Mouse (Mus musculus): ENCODE results near the gene Adgra1. TPM values are rescaled to one million over a fixed set of nuclear protein-coding genes. Genes with fewer than 3 reads are reported as not detected.

Gene Adgra1
- polyA plus RNA-seq, 1 experiment from 2014 or later: 0.08 TPM

DNA sequence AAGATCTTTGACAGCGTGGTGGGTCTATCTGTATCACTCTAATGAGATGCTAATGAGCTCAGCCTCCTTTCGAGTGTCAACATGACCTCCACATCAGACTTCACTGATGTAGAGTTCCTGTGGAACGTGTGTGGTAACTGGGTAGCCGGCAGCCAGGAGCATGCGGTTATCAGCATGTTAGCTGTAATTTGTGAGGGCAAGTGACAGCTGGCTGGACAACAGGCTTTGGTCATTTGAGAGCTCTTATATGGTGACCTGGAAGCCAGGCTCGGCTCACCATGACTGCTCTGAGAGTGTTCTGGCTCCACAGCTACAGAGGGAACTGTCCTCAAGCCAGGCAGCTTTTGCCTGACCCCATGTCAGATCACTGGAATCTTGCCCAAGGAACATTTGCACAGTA, 8.4 kb downstream of the Adgra1 start:
- no peaks in the 10 kb centered on the region for H3K9me3 ChIP-seq (ENCODE audit: control insufficient read depth, low read length)
- no peaks in the 10 kb centered on the region for H3K36me3 ChIP-seq (ENCODE audit: control insufficient read depth, insufficient read depth, low read length)
- no peak overlapping the region for H3K9ac ChIP-seq (ENCODE audit: low read depth, low read length)
- no peak overlapping the region for H3K4me2 ChIP-seq
- H3K27me3 ChIP-seq (replicated peaks; ENCODE audit: control insufficient read depth, insufficient read depth, low read length): no peaks in the 10 kb centered on the region
- ATAC-seq (replicated peaks; ENCODE audit: low FRiP score) (no peak), DNase-seq (ENCODE audit: low spot score) (no peak)
- H3K4me1 ChIP-seq (replicated peaks; ENCODE audit: control insufficient read depth, insufficient read depth, low read length): no peaks in the 10 kb centered on the region
- WGBS: 52% methylated on average over 6 of the region's 6 CpGs
- no peak overlapping the region for H3K27ac ChIP-seq (ENCODE audit: low read depth, low read length)
- no peak overlapping the region for H3K4me3 ChIP-seq (ENCODE audit: low read depth, low read length)

DNA sequence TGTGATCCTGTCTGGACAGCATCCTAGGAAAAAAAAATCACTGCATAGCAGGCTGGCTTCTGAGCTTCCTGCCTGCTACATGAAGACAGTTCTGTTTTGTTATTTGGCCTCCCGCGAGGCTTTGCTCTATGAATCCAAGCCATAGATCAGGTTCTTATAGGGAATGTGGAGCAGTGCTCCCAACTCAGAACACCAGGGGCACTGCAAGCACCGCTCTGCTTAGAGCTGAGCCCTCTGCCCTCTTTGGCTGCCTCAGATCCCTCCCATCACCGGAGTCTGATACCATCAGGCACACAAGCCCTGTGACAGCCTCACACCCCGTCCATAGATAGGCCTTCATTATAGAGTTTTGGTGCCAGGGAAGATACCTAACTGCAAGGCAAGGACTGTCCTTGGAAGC, 9.2 kb downstream of the Adgra1 start:
- 59% methylated on average over 5 of the region's 5 CpGs for WGBS
- Histone ChIP-seq H3K27ac (ENCODE audit: low read depth, low read length) (no peak overlapping the region), H3K27me3 (replicated peaks; ENCODE audit: control insufficient read depth, insufficient read depth, low read length) (no peaks in the 10 kb centered on the region), H3K4me3 (ENCODE audit: low read depth, low read length) (no peak overlapping the region), H3K9me3 (ENCODE audit: control insufficient read depth, low read length) (no peaks in the 10 kb centered on the region), H3K9ac (ENCODE audit: low read depth, low read length) (no peak overlapping the region), H3K4me1 (replicated peaks; ENCODE audit: control insufficient read depth, insufficient read depth, low read length) (no peaks in the 10 kb centered on the region), H3K36me3 (ENCODE audit: control insufficient read depth, insufficient read depth, low read length) (no peaks in the 10 kb centered on the region), H3K4me2 (no peak overlapping the region)
- no peak for DNase-seq (ENCODE audit: low spot score)
- ATAC-seq (replicated peaks; ENCODE audit: low FRiP score): no peak

- WGBS: 27% methylated on average over 5 of the region's 5 CpGs
Observed at GRCm38 (mm10) chr7:139843776-139844175, 9.8 kb downstream of the Adgra1 start.

GRCm38 (mm10) chr7:139845101-139845500, 11.1 kb downstream of the Adgra1 start:
- Histone ChIP-seq H3K9ac (ENCODE audit: low read depth, low read length) (no peak overlapping the region), H3K27me3 (replicated peaks; ENCODE audit: control insufficient read depth, insufficient read depth, low read length) (no peaks in the 10 kb centered on the region), H3K4me3 (ENCODE audit: low read depth, low read length) (no peak overlapping the region), H3K4me1 (replicated peaks; ENCODE audit: control insufficient read depth, insufficient read depth, low read length) (no peaks in the 10 kb centered on the region), H3K36me3 (ENCODE audit: control insufficient read depth, insufficient read depth, low read length) (no peaks in the 10 kb centered on the region), H3K4me2 (no peak overlapping the region), H3K27ac (ENCODE audit: low read depth, low read length) (no peak overlapping the region), H3K9me3 (ENCODE audit: control insufficient read depth, low read length) (no peaks in the 10 kb centered on the region)
- ATAC-seq (replicated peaks; ENCODE audit: low FRiP score) (no peak), DNase-seq (ENCODE audit: low spot score) (no peak)
- 70% methylated on average over 2 of the region's 2 CpGs for WGBS

More at GRCm38 (mm10) chr7:139843776-139844175, 9.8 kb downstream of the Adgra1 start:
- H3K27me3 ChIP-seq (replicated peaks; ENCODE audit: control insufficient read depth, insufficient read depth, low read length): no peaks in the 10 kb centered on the region
- ATAC-seq (replicated peaks; ENCODE audit: low FRiP score): no peak
- no peaks in the 10 kb centered on the region for H3K4me1 ChIP-seq (replicated peaks; ENCODE audit: control insufficient read depth, insufficient read depth, low read length)
- no peak overlapping the region for H3K4me2 ChIP-seq
- no peak overlapping the region for H3K4me3 ChIP-seq (ENCODE audit: low read depth, low read length)
- no peaks in the 10 kb centered on the region for H3K9me3 ChIP-seq (ENCODE audit: control insufficient read depth, low read length)
- no peak for DNase-seq (ENCODE audit: low spot score)
- H3K36me3 ChIP-seq (ENCODE audit: control insufficient read depth, insufficient read depth, low read length): no peaks in the 10 kb centered on the region
- no peak overlapping the region for H3K27ac ChIP-seq (ENCODE audit: low read depth, low read length)
- H3K9ac ChIP-seq (ENCODE audit: low read depth, low read length): no peak overlapping the region

GRCm38 (mm10) chr7:139850152-139850551, 16.2 kb downstream of the Adgra1 start:
- no peak for DNase-seq (ENCODE audit: low spot score)

DNA sequence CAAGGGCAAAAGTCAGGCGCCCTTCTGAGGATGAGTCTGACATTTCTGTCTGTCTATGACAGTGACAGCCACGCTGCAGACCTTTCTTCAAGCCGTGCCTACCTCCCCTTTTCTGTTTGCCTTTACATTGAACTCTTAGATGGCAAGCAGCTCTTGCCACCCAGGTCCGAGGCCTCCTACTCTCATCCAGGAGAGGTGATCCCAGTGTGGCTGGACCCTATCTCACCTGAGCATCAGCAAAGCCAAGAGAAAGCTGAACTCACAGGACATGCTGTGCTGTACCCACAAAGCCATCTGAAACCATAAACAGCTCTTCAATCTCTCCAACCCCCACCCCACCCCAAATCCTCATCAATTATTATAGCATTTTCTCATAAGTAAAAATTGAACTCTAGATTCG, 16.7 kb downstream of the Adgra1 start:
- no peak overlapping the region for H3K4me2 ChIP-seq
- no peaks in the 10 kb centered on the region for H3K4me1 ChIP-seq (replicated peaks; ENCODE audit: control insufficient read depth, insufficient read depth, low read length)
- no peaks in the 10 kb centered on the region for H3K9me3 ChIP-seq (ENCODE audit: control insufficient read depth, low read length)
- ATAC-seq (replicated peaks; ENCODE audit: low FRiP score): no peak
- no peak overlapping the region for H3K9ac ChIP-seq (ENCODE audit: low read depth, low read length)
- 68% methylated on average over 5 of the region's 5 CpGs for WGBS
- H3K27me3 ChIP-seq (replicated peaks; ENCODE audit: control insufficient read depth, insufficient read depth, low read length): no peaks in the 10 kb centered on the region
- H3K36me3 ChIP-seq (ENCODE audit: control insufficient read depth, insufficient read depth, low read length): no peaks in the 10 kb centered on the region
- H3K27ac ChIP-seq (ENCODE audit: low read depth, low read length): no peak overlapping the region
- no peak overlapping the region for H3K4me3 ChIP-seq (ENCODE audit: low read depth, low read length)
- no peak for DNase-seq (ENCODE audit: low spot score)

More at GRCm38 (mm10) chr7:139850152-139850551, 16.2 kb downstream of the Adgra1 start:
- no peaks in the 10 kb centered on the region for H3K4me1 ChIP-seq (replicated peaks; ENCODE audit: control insufficient read depth, insufficient read depth, low read length)
- H3K27ac ChIP-seq (ENCODE audit: low read depth, low read length): no peak overlapping the region
- H3K9me3 ChIP-seq (ENCODE audit: control insufficient read depth, low read length): no peaks in the 10 kb centered on the region
- no peaks in the 10 kb centered on the region for H3K27me3 ChIP-seq (replicated peaks; ENCODE audit: control insufficient read depth, insufficient read depth, low read length)
- H3K9ac ChIP-seq (ENCODE audit: low read depth, low read length): no peak overlapping the region
- 57% methylated on average over 6 of the region's 6 CpGs for WGBS
- no peaks in the 10 kb centered on the region for H3K36me3 ChIP-seq (ENCODE audit: control insufficient read depth, insufficient read depth, low read length)
- H3K4me2 ChIP-seq: no peak overlapping the region
- no peak overlapping the region for H3K4me3 ChIP-seq (ENCODE audit: low read depth, low read length)
- no peak for ATAC-seq (replicated peaks; ENCODE audit: low FRiP score)

DNA sequence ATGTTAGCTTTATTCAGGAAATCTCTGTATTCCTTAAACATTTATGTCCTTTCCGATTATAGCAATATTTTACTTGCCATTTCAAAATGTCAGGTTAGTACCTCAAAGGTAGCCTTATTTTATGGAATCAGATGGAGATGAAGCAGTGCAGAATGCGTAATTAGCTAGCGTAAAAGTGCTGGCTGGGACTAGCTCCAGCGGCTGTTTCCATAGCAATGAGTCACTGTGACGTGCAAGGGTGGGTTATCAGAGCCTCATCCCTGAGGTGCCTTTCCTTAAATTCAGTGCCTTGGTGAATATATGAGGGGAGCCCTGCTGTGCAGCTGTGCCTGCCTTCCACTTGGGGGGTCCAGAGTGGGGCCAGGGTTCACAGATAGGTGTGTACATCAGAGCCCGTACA, 17.1 kb downstream of the Adgra1 start:
- no peak overlapping the region for H3K27ac ChIP-seq (ENCODE audit: low read depth, low read length)
- WGBS: 65% methylated on average over 6 of the region's 6 CpGs
- DNase-seq (ENCODE audit: low spot score) (no peak), ATAC-seq (replicated peaks; ENCODE audit: low FRiP score) (no peak)
- no peak overlapping the region for H3K9ac ChIP-seq (ENCODE audit: low read depth, low read length)
- no peak overlapping the region for H3K4me2 ChIP-seq
- H3K4me1 ChIP-seq (replicated peaks; ENCODE audit: control insufficient read depth, insufficient read depth, low read length): no peaks in the 10 kb centered on the region
- H3K9me3 ChIP-seq (ENCODE audit: control insufficient read depth, low read length): no peaks in the 10 kb centered on the region
- H3K27me3 ChIP-seq (replicated peaks; ENCODE audit: control insufficient read depth, insufficient read depth, low read length): no peaks in the 10 kb centered on the region
- no peaks in the 10 kb centered on the region for H3K36me3 ChIP-seq (ENCODE audit: control insufficient read depth, insufficient read depth, low read length)
- no peak overlapping the region for H3K4me3 ChIP-seq (ENCODE audit: low read depth, low read length)

DNA sequence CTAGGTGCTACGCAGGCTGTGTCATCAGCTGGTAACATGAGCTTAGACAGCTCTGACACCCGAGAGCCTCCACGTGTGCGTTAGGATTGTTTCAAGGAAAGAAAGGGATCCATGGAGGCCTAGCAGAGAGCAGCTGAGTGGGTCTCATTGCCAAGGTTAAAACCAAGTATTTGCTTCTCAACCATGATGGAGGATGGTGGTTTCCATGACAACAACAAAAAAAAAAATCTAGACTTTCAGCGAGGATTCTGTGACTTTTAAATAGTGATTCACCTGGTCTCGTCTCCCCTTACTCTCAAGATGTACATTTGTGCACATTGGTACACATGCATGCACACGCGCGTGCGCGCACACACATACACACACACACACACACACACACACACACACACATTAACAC, 21.3 kb downstream of the Adgra1 start:
- H3K27ac ChIP-seq (ENCODE audit: low read depth, low read length): no peak overlapping the region
- no peak overlapping the region for H3K4me3 ChIP-seq (ENCODE audit: low read depth, low read length)
- H3K4me1 ChIP-seq (replicated peaks; ENCODE audit: control insufficient read depth, insufficient read depth, low read length): no peaks in the 10 kb centered on the region
- H3K27me3 ChIP-seq (replicated peaks; ENCODE audit: control insufficient read depth, insufficient read depth, low read length): no peaks in the 10 kb centered on the region
- H3K9ac ChIP-seq (ENCODE audit: low read depth, low read length): no peak overlapping the region
- DNase-seq (ENCODE audit: low spot score) (no peak), ATAC-seq (replicated peaks; ENCODE audit: low FRiP score) (no peak)
- no peaks in the 10 kb centered on the region for H3K36me3 ChIP-seq (ENCODE audit: control insufficient read depth, insufficient read depth, low read length)
- no peak overlapping the region for H3K4me2 ChIP-seq
- no peaks in the 10 kb centered on the region for H3K9me3 ChIP-seq (ENCODE audit: control insufficient read depth, low read length)
- 85% methylated on average over 11 of the region's 11 CpGs for WGBS

DNA sequence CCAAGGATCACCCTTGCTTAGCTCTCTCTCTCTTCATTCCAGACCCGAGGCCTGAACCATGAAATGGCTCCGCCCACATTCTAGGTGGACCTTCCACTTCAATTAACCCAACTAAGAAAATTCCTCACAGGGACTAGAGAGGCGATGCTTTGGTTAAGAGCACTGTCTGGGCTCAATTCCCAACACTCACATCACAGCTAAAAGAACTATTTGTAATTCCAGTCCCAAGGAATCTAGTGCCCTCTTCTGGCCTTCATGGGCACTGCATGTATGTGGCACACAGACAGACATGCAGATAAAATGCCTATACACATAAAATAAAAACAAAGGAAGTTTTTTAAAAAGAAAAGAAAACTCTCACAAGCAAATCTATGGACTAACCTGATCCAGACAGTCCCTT, 27.4 kb downstream of the Adgra1 start:
- Histone ChIP-seq H3K27ac (ENCODE audit: low read depth, low read length) (no peak overlapping the region), H3K9ac (ENCODE audit: low read depth, low read length) (no peak overlapping the region), H3K36me3 (ENCODE audit: control insufficient read depth, insufficient read depth, low read length) (no peaks in the 10 kb centered on the region), H3K9me3 (ENCODE audit: control insufficient read depth, low read length) (no peaks in the 10 kb centered on the region), H3K4me3 (ENCODE audit: low read depth, low read length) (no peak overlapping the region), H3K4me1 (replicated peaks; ENCODE audit: control insufficient read depth, insufficient read depth, low read length) (no peaks in the 10 kb centered on the region), H3K27me3 (replicated peaks; ENCODE audit: control insufficient read depth, insufficient read depth, low read length) (no peaks in the 10 kb centered on the region), H3K4me2 (no peak overlapping the region)
- DNase-seq (ENCODE audit: low spot score) (no peak), ATAC-seq (replicated peaks; ENCODE audit: low FRiP score) (no peak)
- 31% methylated on average over 3 of the region's 3 CpGs for WGBS
